Comparison of ENCODE assay signal across 9 mouse cellular contexts in genomic region chr7:144238409-144238808, GRCm38 (mm10).
DNase-seq lines count a peak whose midpoint lies in the region; ATAC-seq and TF ChIP-seq lines count a peak whose summit lies in the region.
"Had no signal": no experiment of that assay in that cellular context is flagged by ENCODE, and none has a peak within 500 bp of the region (broad histone marks: within the 10 kb centered on the region; RNA-seq: fewer than 3 reads in every experiment).

No protein-coding gene starts in this region.

- no peak for TF ChIP-seq CTCF in kidney, postnatal 0 days (IDR thresholded peaks at IDR 0.05; ENCODE audit: low read depth)

- H3K4me1 ChIP-seq in kidney, postnatal 0 days (replicated peaks; ENCODE audit: insufficient read depth, low read length): no peaks in the 10 kb centered on the region
- H3K4me1 ChIP-seq in kidney, embryonic 16.5 days (ENCODE audit: insufficient read depth, low read length): peaks cover 10% of the 10 kb centered on the region
- H3K4me1 ChIP-seq in embryonic facial prominence, embryonic 12.5 days: peaks cover 29% of the 10 kb centered on the region
- peaks cover 18% of the 10 kb centered on the region for H3K4me1 ChIP-seq in neural tube, embryonic 14.5 days (ENCODE audit: control insufficient read depth, insufficient read depth, low read length)

- DNase-seq in kidney, postnatal 0 days (ENCODE audit: low spot score): peak; percentile 57
- peak; percentile 41 for DNase-seq in layer of hippocampus, adult 9-10 months (ENCODE audit: low spot score)
- no peak for DNase-seq in kidney, postnatal 14 days
- no peak for DNase-seq in gastrocnemius, adult 18-20 months (ENCODE audit: low spot score)
- DNase-seq in c-Kit-positive CD71-positive TER-119-positive erythroid progenitor cells, embryonic 14.5 days (ENCODE audit: low spot score): no peak

- H3K27ac ChIP-seq in kidney, postnatal 0 days: no peak overlapping the region
- no peak overlapping the region for H3K27ac ChIP-seq in kidney, embryonic 16.5 days (ENCODE audit: low read length)
- H3K27ac ChIP-seq in embryonic facial prominence, embryonic 12.5 days: no peak overlapping the region
- H3K27ac ChIP-seq in neural tube, embryonic 14.5 days (ENCODE audit: low read depth, low read length): peak overlapping the region; percentile 23; the same call in 1 of the 2 replicates
- H3K27ac ChIP-seq: macrophage had no signal

- WGBS in kidney, postnatal 0 days: 19% methylated on average over 12 of the region's 12 CpGs
- WGBS in kidney, embryonic 16.5 days: 28% methylated on average over 12 of the region's 12 CpGs
- 23% methylated on average over 12 of the region's 12 CpGs for WGBS in embryonic facial prominence, embryonic 12.5 days
- 24% methylated on average over 12 of the region's 12 CpGs for WGBS in neural tube, embryonic 14.5 days

- ATAC-seq in kidney, postnatal 0 days (replicated peaks; ENCODE audit: low FRiP score, low read depth): no peak
- no peak for ATAC-seq in kidney, embryonic 16.5 days (ENCODE audit: low FRiP score, low TSS enrichment)
- no peak for ATAC-seq in embryonic facial prominence, embryonic 12.5 days (ENCODE audit: insufficient number of reproducible peaks, insufficient read depth, low FRiP score, low TSS enrichment)
- peak; percentile 45; the same call in 1 of the 2 replicates for ATAC-seq in neural tube, embryonic 14.5 days (ENCODE audit: low read depth)

- H3K9ac ChIP-seq in kidney, postnatal 0 days (ENCODE audit: low read depth, low read length): no peak overlapping the region
- no peak overlapping the region for H3K9ac ChIP-seq in kidney, embryonic 16.5 days (replicated peaks; ENCODE audit: low read length)
- H3K9ac ChIP-seq in embryonic facial prominence, embryonic 12.5 days: no peak overlapping the region
- no peak overlapping the region for H3K9ac ChIP-seq in neural tube, embryonic 14.5 days (replicated peaks; ENCODE audit: low read depth, low read length)

- no peak overlapping the region for H3K4me2 ChIP-seq in kidney, postnatal 0 days (ENCODE audit: low read length)
- no peak overlapping the region for H3K4me2 ChIP-seq in kidney, embryonic 16.5 days (replicated peaks; ENCODE audit: low read depth, low read length)
- H3K4me2 ChIP-seq in embryonic facial prominence, embryonic 12.5 days (replicated peaks): peak overlapping the region; percentile 28
- peak overlapping the region; percentile 37 for H3K4me2 ChIP-seq in neural tube, embryonic 14.5 days (ENCODE audit: low read depth, low read length)

- H3K4me3 ChIP-seq in kidney, postnatal 0 days (replicated peaks; ENCODE audit: low read depth, low read length): no peak overlapping the region
- no peak overlapping the region for H3K4me3 ChIP-seq in kidney, embryonic 16.5 days (ENCODE audit: low read length)
- 0 out of 2 replicates have a peak overlapping the region, but pooled peaks have one; percentile 9 for H3K4me3 ChIP-seq in embryonic facial prominence, embryonic 12.5 days
- peak overlapping the region; percentile 21 for H3K4me3 ChIP-seq in neural tube, embryonic 14.5 days (ENCODE audit: low read depth, low read length)

- H3K27me3 ChIP-seq in kidney, postnatal 0 days (ENCODE audit: insufficient read depth, low read length): no peaks in the 10 kb centered on the region
- H3K27me3 ChIP-seq in kidney, embryonic 16.5 days (ENCODE audit: insufficient read depth, low read length): no peaks in the 10 kb centered on the region
- no peaks in the 10 kb centered on the region for H3K27me3 ChIP-seq in embryonic facial prominence, embryonic 12.5 days
- H3K27me3 ChIP-seq in neural tube, embryonic 14.5 days (ENCODE audit: control insufficient read depth, insufficient read depth, low read length): no peaks in the 10 kb centered on the region

- H3K36me3 ChIP-seq in kidney, postnatal 0 days (ENCODE audit: insufficient read depth, low read length): no peaks in the 10 kb centered on the region
- H3K36me3 ChIP-seq in kidney, embryonic 16.5 days (ENCODE audit: insufficient read depth, low read length): no peaks in the 10 kb centered on the region
- no peaks in the 10 kb centered on the region for H3K36me3 ChIP-seq in embryonic facial prominence, embryonic 12.5 days
- H3K36me3 ChIP-seq in neural tube, embryonic 14.5 days (ENCODE audit: control insufficient read depth, insufficient read depth, low read length): no peaks in the 10 kb centered on the region

- H3K9me3 ChIP-seq in kidney, postnatal 0 days (replicated peaks; ENCODE audit: low read length): no peaks in the 10 kb centered on the region
- H3K9me3 ChIP-seq in kidney, embryonic 16.5 days (ENCODE audit: low read length): no peaks in the 10 kb centered on the region
- H3K9me3 ChIP-seq in embryonic facial prominence, embryonic 12.5 days: no peaks in the 10 kb centered on the region
- no peaks in the 10 kb centered on the region for H3K9me3 ChIP-seq in neural tube, embryonic 14.5 days (ENCODE audit: control insufficient read depth, low read length)

Comparison
In these comparisons a context has a peak if more than half of its experiments do, and no peak if none do; other contexts are left out.
1. DNase-seq: peak in kidney, postnatal 0 days (single experiment) and layer of hippocampus, adult 9-10 months (single experiment); none in kidney, postnatal 14 days (single experiment), gastrocnemius, adult 18-20 months (single experiment) and c-Kit-positive CD71-positive TER-119-positive erythroid progenitor cells, embryonic 14.5 days (single experiment).
2. H3K4me2 ChIP-seq: peak in embryonic facial prominence, embryonic 12.5 days (single experiment) and neural tube, embryonic 14.5 days (single experiment); none in kidney, postnatal 0 days (single experiment) and kidney, embryonic 16.5 days (single experiment).
3. H3K4me3 ChIP-seq: peak in embryonic facial prominence, embryonic 12.5 days (single experiment) and neural tube, embryonic 14.5 days (single experiment); none in kidney, postnatal 0 days (single experiment) and kidney, embryonic 16.5 days (single experiment).